Mouse (Mus musculus) adrenal gland, postnatal 36 days (tissue): ENCODE measurements around the gene Fam83d. TPM values are rescaled to one million over a fixed set of nuclear protein-coding genes. Genes with fewer than 3 reads are reported as not detected.

Source experiments
- DNase-seq, 2 experiments: peaks; one replicate each; pipeline ENCODE4 v3.0.0; 2021; ENCODE audit warnings: mixed read lengths in 1 of 2
- total RNA-seq, 2 experiments: library from RNA; stranded (reverse); gene quantifications; 2 replicates each; pipeline ENCODE4 v1.2.3; 2021

Gene Fam83d
- total RNA-seq, 2 experiments from 2014 or later, result 1.6 to 1.9 TPM

- no peak for DNase-seq
Measured at GRCm38 (mm10) chr2:158743518-158744141, 24.3 kb upstream of the Fam83d start.

GRCm38 (mm10) chr2:158745049-158745482, 22.8 kb upstream of the Fam83d start:
- DNase-seq, result peak in 1 of 2 experiments; percentile 42

GRCm38 (mm10) chr2:158746164-158746563, 21.7 kb upstream of the Fam83d start:
- no peak for DNase-seq

GRCm38 (mm10) chr2:158749366-158749765, 18.5 kb upstream of the Fam83d start:
- DNase-seq, result no peak

GRCm38 (mm10) chr2:158760231-158760630, 7.7 kb upstream of the Fam83d start:
- no peak for DNase-seq

GRCm38 (mm10) chr2:158762339-158762738, 5.6 kb upstream of the Fam83d start:
- no peak for DNase-seq

GRCm38 (mm10) chr2:158768350-158768749, 457 bp downstream of the Fam83d start:
- peak; percentile 31 to 48 for DNase-seq

- DNase-seq, result no peak
Measured at GRCm38 (mm10) chr2:158768771-158769170, 878 bp downstream of the Fam83d start.

GRCm38 (mm10) chr2:158770126-158770757, 2.3 kb downstream of the Fam83d start:
- DNase-seq, result peak in 1 of 2 experiments; percentile 20

- DNase-seq, result no peak
Measured at GRCm38 (mm10) chr2:158771066-158771763, 3.3 kb downstream of the Fam83d start.

GRCm38 (mm10) chr2:158772808-158773207, 4.9 kb downstream of the Fam83d start:
- DNase-seq, result no peak

GRCm38 (mm10) chr2:158774886-158775285, 7.0 kb downstream of the Fam83d start:
- DNase-seq, result peak; percentile 20 to 48

- DNase-seq, result no peak
Measured at GRCm38 (mm10) chr2:158776716-158777115, 8.8 kb downstream of the Fam83d start.

- DNase-seq, result no peak
Measured at GRCm38 (mm10) chr2:158777490-158777889, 9.6 kb downstream of the Fam83d start.

- DNase-seq, result no peak
Measured at GRCm38 (mm10) chr2:158778349-158778748, 10.5 kb downstream of the Fam83d start.

GRCm38 (mm10) chr2:158781126-158781525, 13.2 kb downstream of the Fam83d start:
- no peak for DNase-seq

GRCm38 (mm10) chr2:158786927-158787795, 19.3 kb downstream of the Fam83d start:
- peak in 1 of 2 experiments; percentile 61 for DNase-seq

GRCm38 (mm10) chr2:158794494-158795004, 26.7 kb downstream of the Fam83d start, which contains the start of gene Dhx35:
Gene Dhx35, plus strand, starts transcription at chr2:158794807.
- DNase-seq, result peak; percentile 96

GRCm38 (mm10) chr2:158795043-158795442, 27.1 kb downstream of the Fam83d start:
- peak in 1 of 2 experiments; percentile 12 for DNase-seq

GRCm38 (mm10) chr2:158795875-158796274, 28.0 kb downstream of the Fam83d start:
- no peak for DNase-seq

GRCm38 (mm10) chr2:158799328-158799727, 31.4 kb downstream of the Fam83d start:
- no peak for DNase-seq

GRCm38 (mm10) chr2:158800788-158801187, 32.9 kb downstream of the Fam83d start:
- no peak for DNase-seq
